Mouse (Mus musculus) cerebellum, adult 2 months (tissue): Measurements from ENCODE around the gene 4933407L21Rik.

Source experiments
- CTCF ChIP-seq: fragments of 200-500 bp; IDR thresholded peaks from 2 replicates; pipeline ENCODE4 v1.5.1; 2011; ENCODE audit warnings: low read depth, mild to moderate bottlenecking, control low read depth, low read length, moderate library complexity, borderline replicate concordance; ENCODE audit not compliant: insufficient read depth
- POLR2A ChIP-seq: fragments of 200-500 bp; IDR thresholded peaks from 2 replicates; pipeline ENCODE4 v1.6.1; 2011; ENCODE audit warnings: low read length, control low read depth, borderline replicate concordance; ENCODE audit not compliant: insufficient read depth

DNA sequence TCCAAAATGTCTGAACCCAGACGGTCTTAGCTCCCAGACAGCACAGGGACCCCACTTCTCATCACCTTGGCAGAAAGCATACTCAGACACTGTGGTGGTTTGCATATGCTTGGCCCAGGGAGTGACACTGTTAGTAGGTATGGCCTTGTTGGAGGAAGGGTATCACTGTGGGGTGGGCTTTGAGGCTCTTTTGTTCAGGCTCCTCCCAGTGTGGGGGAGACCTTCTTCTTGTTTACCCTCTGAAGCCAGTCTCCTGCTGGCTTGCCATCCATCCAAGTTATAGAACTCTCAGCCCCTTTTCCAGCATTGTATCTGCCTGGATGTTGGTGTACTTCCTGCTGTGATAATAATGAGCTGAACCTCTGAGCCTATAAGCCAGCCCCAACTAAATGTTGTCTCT lies 40.8 kb downstream of the 4933407L21Rik start:
- TF ChIP-seq POLR2A (no peak), CTCF (no peak)
